Mouse (Mus musculus) macrophage (primary cell): ENCODE results near the gene Rasl10b. TPM values are rescaled to one million over a fixed set of nuclear protein-coding genes. Genes with fewer than 3 reads are reported as not detected.

ENCODE experiments used
- H3K27ac ChIP-seq: fragments of 350-480 bp; formaldehyde crosslinking; 2 replicates; pipeline ENCODE4 v1.9.0; 2021
- H3K36me3 ChIP-seq: fragments of 350-480 bp; formaldehyde crosslinking; 2 replicates; pipeline ENCODE4 v1.9.0; 2021; ENCODE audit errors: inconsistent target
- H3K4me3 ChIP-seq: fragments of 350-480 bp; formaldehyde crosslinking; 2 replicates; pipeline ENCODE4 v1.9.0; 2021; ENCODE audit errors: inconsistent target
- H3K79me2 ChIP-seq: fragments of 350-480 bp; formaldehyde crosslinking; 2 replicates; pipeline ENCODE4 v1.9.0; 2021; ENCODE audit errors: inconsistent target
- WGBS: methylation state at CpG from one replicate; pipeline ENCODE4 v1.1.7; 2026; ENCODE audit warnings: inconsistent platforms; ENCODE audit not compliant: missing documents; 5-methylcytosine and 5-hydroxymethylcytosine counted together
- polyA plus RNA-seq: library from polyadenylated mRNA; stranded (reverse); fragments of 250-400 nt; gene quantifications from 3 replicates; pipeline ENCODE4 v1.2.4, GENCODE M21; 2018; ENCODE audit warnings: inconsistent platforms

Gene Rasl10b
- polyA plus RNA-seq, 1 experiment from 2014 or later, result 0.09 TPM

DNA sequence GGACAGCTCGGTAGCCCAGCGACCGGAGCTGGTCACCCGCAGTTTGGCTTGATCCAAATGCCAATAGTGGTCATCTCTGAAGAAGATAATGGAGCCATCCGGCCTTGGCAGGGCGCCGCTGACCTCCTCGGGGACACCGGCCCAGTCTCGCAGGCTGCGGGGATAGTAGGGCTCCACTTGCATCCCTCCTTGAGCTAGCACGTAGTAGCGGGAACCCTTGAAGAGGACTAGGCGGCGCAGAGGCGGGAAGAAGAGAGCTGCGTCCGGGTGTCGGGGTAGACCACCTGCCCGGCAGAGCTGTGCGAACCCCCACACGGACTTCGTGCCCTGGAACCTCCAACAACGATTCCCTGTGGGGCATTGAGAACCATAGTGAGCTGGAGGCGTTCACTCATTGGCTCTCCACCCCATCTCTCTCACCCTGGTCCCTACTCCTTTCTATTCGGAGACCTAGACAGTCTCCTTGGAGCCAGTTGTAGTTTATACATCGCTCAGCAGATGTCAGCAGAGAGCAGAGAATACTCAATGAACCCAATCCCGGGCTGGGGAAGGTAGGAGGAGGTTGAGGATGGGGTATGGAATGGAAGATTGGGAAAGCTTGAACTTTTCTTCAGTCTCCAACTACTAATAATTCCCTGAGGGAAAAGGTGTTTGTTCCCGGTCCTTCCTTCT is 33.8 kb downstream of the Rasl10b start:
- WGBS, result 32% methylated on average over 29 of the region's 29 CpGs
- Histone ChIP-seq H3K79me2 (no peaks in the 10 kb centered on the region), H3K27ac (no peak overlapping the region), H3K36me3 (no peaks in the 10 kb centered on the region), H3K4me3 (no peak overlapping the region)

DNA sequence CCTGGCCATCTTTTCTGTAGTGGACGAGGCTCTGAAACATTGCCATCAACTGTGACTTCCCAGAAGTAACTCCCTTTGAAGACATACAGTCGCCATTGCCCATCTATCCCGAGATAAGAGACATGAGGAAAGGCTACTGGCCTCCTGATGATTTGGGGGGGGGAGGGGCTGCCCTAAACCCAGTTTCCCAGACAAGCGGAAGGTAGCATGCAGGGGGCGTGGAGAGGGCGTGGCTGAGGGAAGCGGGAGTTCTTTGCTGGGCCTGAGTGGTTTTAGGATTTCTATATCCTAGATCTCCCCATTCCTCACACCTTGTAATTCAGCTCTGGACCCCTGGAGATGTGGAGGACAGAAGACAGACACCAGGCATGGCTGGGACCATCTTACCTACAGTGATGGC is 34.9 kb downstream of the Rasl10b start:
- no peaks in the 10 kb centered on the region for H3K79me2 ChIP-seq
- H3K27ac ChIP-seq, result no peak overlapping the region
- H3K36me3 ChIP-seq, result no peaks in the 10 kb centered on the region
- no peak overlapping the region for H3K4me3 ChIP-seq
- WGBS, result 19% methylated on average over 6 of the region's 7 CpGs

DNA sequence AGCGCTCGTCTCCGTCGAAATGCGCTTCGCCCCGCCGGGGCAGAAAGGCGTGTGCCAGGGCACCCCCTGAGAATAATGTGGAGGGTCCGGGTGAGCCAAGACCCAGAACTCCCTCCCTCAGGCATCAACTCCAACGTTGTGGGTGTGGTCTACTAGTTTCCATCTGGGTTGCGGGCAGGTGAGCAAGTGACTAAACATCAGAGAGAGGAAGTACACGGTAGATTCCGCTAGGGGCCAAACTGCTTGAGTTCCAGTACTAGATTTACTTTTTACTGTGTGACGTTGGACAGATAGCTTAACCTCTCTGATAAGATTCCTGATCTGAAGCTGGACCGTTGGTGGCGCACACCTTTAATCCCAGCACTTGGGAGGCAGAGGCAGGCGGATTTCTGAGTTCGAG is 36.1 kb downstream of the Rasl10b start:
- H3K4me3 ChIP-seq, result no peak overlapping the region
- H3K27ac ChIP-seq, result no peak overlapping the region
- H3K79me2 ChIP-seq, result no peaks in the 10 kb centered on the region
- 23% methylated on average over 19 of the region's 19 CpGs for WGBS
- no peaks in the 10 kb centered on the region for H3K36me3 ChIP-seq

DNA sequence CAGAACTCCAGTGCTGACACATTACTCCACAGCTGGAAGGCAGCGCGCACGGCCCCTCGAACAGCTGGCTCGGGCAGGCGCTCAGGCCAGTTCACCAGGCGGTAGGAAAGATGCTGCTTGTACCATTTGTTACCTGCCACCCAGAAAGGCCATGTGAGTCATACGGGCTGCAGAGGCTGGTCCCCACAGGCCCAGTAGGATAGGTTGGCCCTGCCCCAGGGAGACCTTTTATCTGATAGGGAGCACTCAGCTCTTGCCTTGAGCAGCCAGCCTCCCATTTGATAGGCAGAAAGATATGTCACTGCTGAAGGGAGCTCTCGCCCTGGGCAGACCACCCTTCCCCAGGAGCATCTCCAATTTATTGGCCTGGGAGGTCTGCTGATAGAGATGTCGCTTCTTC is 38.7 kb downstream of the Rasl10b start:
- Histone ChIP-seq H3K36me3 (no peaks in the 10 kb centered on the region), H3K4me3 (no peak overlapping the region), H3K27ac (no peak overlapping the region), H3K79me2 (no peaks in the 10 kb centered on the region)
- WGBS, result 93% methylated on average over 10 of the region's 10 CpGs

DNA sequence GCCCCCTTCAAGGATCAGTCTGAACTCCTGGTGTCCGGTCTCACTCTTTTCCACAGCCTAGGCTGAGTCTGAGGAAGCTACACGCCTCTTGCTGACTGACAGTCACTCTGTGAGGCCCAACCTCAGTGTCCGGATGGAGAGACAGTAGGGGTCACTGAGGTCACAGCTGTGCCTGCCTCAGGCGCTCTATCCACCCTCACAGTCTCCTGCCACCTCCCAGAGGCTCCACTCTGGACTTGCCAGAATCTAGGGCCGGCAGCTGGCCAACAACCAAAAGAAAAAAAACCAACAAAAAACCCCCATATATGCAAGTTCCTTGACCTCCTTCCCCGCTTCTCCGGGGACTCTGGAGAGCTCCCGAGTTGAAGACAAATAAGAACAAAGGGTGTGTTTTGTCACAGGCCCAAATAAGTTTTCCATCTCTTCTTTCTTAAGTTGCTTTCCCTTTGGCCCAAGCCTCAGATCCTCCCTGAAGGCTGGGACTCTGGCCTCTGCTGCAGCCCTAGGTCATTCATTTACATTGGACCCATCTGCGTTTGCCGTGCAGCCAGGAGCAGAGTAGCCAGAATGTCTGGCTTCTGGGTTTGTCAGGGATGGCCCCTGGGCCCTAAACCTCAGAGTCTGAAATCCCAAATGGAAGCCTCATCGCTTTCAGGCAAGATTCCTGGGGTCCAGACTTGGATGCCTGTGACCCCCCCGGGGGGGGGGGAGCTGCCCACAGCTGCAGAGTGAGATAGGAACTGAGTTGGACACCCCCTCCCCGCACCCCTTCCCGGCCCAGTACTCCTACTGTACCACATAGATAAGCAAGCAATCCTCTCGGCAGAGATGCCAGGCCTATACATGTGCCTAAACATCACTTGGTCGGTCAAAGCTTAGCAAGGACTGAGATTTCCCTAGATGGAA is 39.3 kb downstream of the Rasl10b start:
- Histone ChIP-seq H3K27ac (no peak overlapping the region), H3K79me2 (no peaks in the 10 kb centered on the region), H3K4me3 (no peak overlapping the region), H3K36me3 (no peaks in the 10 kb centered on the region)
- WGBS, result 90% methylated on average over 16 of the region's 16 CpGs

DNA sequence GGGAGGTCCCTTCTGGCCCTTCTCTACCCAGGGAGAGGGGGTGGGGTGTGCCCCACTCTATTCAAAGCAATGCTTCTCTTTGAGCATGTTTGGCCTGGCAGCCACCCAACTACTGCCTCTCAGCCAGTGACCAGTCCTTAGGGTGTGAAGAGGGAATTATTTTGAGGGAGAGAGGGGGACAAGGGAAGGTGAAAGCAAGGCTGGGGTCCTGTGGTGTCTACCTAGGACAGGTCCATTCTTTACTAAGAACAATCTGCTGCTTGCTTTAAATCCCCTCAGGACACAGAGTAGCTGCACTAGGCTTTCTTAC is 39.9 kb downstream of the Rasl10b start:
- Histone ChIP-seq H3K27ac (no peak overlapping the region), H3K4me3 (no peak overlapping the region), H3K36me3 (no peaks in the 10 kb centered on the region), H3K79me2 (no peaks in the 10 kb centered on the region)

DNA sequence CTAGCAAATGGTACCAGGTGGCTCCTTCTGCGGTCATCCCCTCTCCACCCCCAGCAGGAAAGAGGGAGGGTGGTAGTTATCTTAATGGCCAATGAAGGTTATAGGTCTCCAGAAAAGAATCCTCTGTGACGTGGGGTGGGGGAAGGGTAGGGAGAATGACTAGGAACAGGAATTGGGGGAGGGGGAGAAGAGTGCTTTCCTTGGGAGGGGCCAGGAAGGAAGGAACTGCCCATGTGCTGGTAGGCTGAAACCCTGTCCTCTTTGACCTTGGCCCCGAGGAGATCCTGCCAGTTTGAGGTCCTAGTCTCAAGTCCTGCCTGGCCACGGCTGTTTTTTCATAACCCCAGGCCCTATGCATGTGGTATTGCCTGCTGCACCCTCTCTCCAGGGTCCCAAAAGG is 40.4 kb downstream of the Rasl10b start:
- Histone ChIP-seq H3K4me3 (no peak overlapping the region), H3K36me3 (no peaks in the 10 kb centered on the region), H3K79me2 (no peaks in the 10 kb centered on the region), H3K27ac (no peak overlapping the region)
- 64% methylated on average over 3 of the region's 4 CpGs for WGBS

- 78% methylated on average over 1 of the region's 1 CpGs for WGBS
- Histone ChIP-seq H3K36me3 (no peaks in the 10 kb centered on the region), H3K79me2 (no peaks in the 10 kb centered on the region), H3K27ac (no peak overlapping the region), H3K4me3 (no peak overlapping the region)
These were observed 41.6 kb downstream of the Rasl10b start for GRCm38 (mm10) chr11:83450550-83450949.

GRCm38 (mm10) chr11:83451281-83451680 is 42.3 kb downstream of the Rasl10b start:
- H3K4me3 ChIP-seq, result no peak overlapping the region
- no peak overlapping the region for H3K27ac ChIP-seq
- H3K79me2 ChIP-seq, result no peaks in the 10 kb centered on the region
- no peaks in the 10 kb centered on the region for H3K36me3 ChIP-seq
- 90% methylated on average over 10 of the region's 10 CpGs for WGBS

- no peak overlapping the region for H3K27ac ChIP-seq
- no peaks in the 10 kb centered on the region for H3K36me3 ChIP-seq
- 26% methylated on average over 4 of the region's 4 CpGs for WGBS
- H3K79me2 ChIP-seq, result no peaks in the 10 kb centered on the region
- no peak overlapping the region for H3K4me3 ChIP-seq
These were observed 45.6 kb downstream of the Rasl10b start for GRCm38 (mm10) chr11:83454548-83454947.

DNA sequence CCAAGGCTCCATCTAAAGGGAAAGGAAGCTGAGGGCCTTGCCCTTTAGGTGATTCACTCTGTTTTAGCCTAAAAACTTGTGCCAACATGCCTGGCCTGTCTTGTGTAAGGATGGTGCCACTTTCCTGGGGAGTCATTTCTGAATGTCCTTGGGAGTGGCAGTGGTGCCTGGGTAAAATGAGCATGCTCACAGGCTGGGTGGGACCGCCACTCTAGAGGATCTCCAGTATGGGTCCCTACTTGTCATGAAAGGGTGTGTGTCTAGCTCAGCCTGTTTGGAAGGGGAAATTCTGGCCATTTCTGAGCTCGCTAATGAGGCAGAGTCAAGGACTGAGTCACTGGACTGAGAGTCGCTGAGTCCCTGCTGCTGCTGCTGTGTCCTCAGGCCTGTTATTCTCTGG is 46.7 kb downstream of the Rasl10b start:
- H3K36me3 ChIP-seq, result no peaks in the 10 kb centered on the region
- no peak overlapping the region for H3K4me3 ChIP-seq
- WGBS, result 86% methylated on average over 3 of the region's 3 CpGs
- H3K27ac ChIP-seq, result no peak overlapping the region
- H3K79me2 ChIP-seq, result no peaks in the 10 kb centered on the region

DNA sequence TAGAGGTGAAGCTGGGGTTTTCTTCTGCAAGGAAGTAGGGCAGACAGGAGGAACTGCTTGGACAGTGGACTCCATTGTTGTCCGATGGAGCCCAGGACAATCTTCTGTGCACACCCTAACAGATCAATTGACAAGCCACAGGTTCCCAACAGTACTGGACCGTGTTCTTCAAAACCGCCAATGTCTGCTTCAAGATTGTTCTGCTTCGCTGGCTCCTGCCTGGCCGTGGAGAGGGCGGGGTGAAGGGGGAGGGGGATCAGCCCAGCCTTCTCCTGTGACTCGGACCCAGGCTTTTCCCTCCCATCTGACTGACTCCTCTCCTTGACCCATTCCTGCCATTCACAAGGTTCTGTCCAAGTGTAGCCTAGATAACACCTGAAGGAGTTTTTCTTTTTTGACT is 48.3 kb downstream of the Rasl10b start:
- H3K79me2 ChIP-seq, result no peaks in the 10 kb centered on the region
- no peak overlapping the region for H3K27ac ChIP-seq
- WGBS, result 88% methylated on average over 7 of the region's 7 CpGs
- H3K36me3 ChIP-seq, result no peaks in the 10 kb centered on the region
- no peak overlapping the region for H3K4me3 ChIP-seq

DNA sequence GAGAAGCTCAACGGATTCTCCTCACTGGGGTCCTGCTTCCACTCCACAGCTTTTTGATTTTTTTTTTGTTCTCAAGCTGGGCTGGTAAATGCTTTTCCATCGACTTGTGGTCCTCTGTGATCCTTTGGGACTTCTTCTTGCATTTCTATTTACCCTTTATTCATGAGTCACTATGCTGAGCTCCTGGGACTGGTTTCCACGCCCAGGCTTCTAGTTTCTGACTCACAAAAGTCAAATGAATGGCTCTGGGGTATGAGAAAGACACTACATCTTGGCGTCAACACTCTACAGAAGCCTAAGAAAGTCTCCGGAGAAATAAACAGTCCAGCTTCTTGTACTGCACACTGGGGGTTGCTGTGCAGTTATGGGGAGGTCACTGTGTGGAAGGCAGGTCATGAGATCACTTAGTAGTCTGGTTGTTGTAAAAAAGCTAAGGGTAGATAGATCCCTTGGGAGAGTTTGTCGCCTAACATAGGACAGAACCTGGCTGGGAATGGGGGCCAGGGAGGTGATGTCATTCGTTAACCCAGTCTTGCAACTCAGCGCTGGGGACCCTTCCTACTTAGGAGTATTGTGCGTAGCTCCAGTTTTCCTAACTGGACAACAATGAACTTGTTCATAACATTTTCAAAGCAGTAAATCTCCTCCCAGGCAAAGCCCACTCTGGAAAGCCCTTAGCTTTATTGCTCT is 49.1 kb downstream of the Rasl10b start:
- Histone ChIP-seq H3K27ac (no peak overlapping the region), H3K4me3 (no peak overlapping the region), H3K79me2 (no peaks in the 10 kb centered on the region), H3K36me3 (no peaks in the 10 kb centered on the region)
- WGBS, result 92% methylated on average over 9 of the region's 9 CpGs

GRCm38 (mm10) chr11:83461462-83462027 is 52.6 kb downstream of the Rasl10b start:
- Histone ChIP-seq H3K27ac (no peak overlapping the region), H3K79me2 (no peaks in the 10 kb centered on the region), H3K4me3 (no peak overlapping the region), H3K36me3 (no peaks in the 10 kb centered on the region)
- 74% methylated on average over 10 of the region's 10 CpGs for WGBS
